Mouse (Mus musculus): ENCODE measurements around the gene Gas8. TPM values are rescaled to one million over a fixed set of nuclear protein-coding genes. Genes with fewer than 3 reads are reported as not detected.

Gene Gas8
- polyA plus RNA-seq, 1 experiment from 2014 or later = 30.6 TPM

- Histone ChIP-seq H3K27me3 (ENCODE audit: insufficient read depth, low read length) (no peaks in the 10 kb centered on the region), H3K27ac (ENCODE audit: low read depth) (no peak overlapping the region), H3K4me1 (ENCODE audit: insufficient read depth) (peaks cover 7% of the 10 kb centered on the region; the same call in 1 of the 2 replicates), H3K9ac (no peak overlapping the region), H3K4me3 (ENCODE audit: low read depth, low read length) (no peak overlapping the region), H3K4me2 (no peak overlapping the region), H3K9me3 (ENCODE audit: low read depth, low read length) (no peaks in the 10 kb centered on the region), H3K36me3 (ENCODE audit: insufficient read depth) (peaks cover 70% of the 10 kb centered on the region)
- DNase-seq (peak; percentile 9), ATAC-seq (ENCODE audit: insufficient read depth) (no peak)
- WGBS = 83% methylated on average over 7 of the region's 7 CpGs
- TF ChIP-seq CTCF (IDR thresholded peaks at IDR 0.05; ENCODE audit: low read depth) = no peak
Observed at GRCm38 (mm10) chr8:123482627-123483026, 36.0 kb upstream of the Gas8 start.

- WGBS = 89% methylated on average over 15 of the region's 15 CpGs
Observed at GRCm38 (mm10) chr8:123491280-123492075, 27.2 kb upstream of the Gas8 start.

GRCm38 (mm10) chr8:123492898-123493297 is 25.7 kb upstream of the Gas8 start:
- Histone ChIP-seq H3K4me2 (no peak overlapping the region), H3K27ac (ENCODE audit: low read depth) (no peak overlapping the region)
- WGBS = 95% methylated on average over 9 of the region's 9 CpGs

More at GRCm38 (mm10) chr8:123491280-123492075, 27.2 kb upstream of the Gas8 start:
- no peaks in the 10 kb centered on the region for H3K4me1 ChIP-seq (ENCODE audit: insufficient read depth)
- H3K27me3 ChIP-seq (ENCODE audit: insufficient read depth, low read length) = no peaks in the 10 kb centered on the region
- no peak overlapping the region for H3K27ac ChIP-seq (ENCODE audit: low read depth)
- H3K9ac ChIP-seq = no peak overlapping the region
- no peaks in the 10 kb centered on the region for H3K9me3 ChIP-seq (ENCODE audit: low read depth, low read length)
- no peak overlapping the region for H3K4me3 ChIP-seq (ENCODE audit: low read depth, low read length)
- no peak for TF ChIP-seq CTCF (IDR thresholded peaks at IDR 0.05; ENCODE audit: low read depth)
- DNase-seq = no peak
- H3K4me2 ChIP-seq = no peak overlapping the region
- ATAC-seq (ENCODE audit: insufficient read depth) = no peak
- H3K36me3 ChIP-seq (ENCODE audit: insufficient read depth) = peaks cover 95% of the 10 kb centered on the region

GRCm38 (mm10) chr8:123497699-123498098 is 20.9 kb upstream of the Gas8 start:
- ATAC-seq (ENCODE audit: insufficient read depth) (no peak), DNase-seq (no peak)
- no peaks in the 10 kb centered on the region for H3K4me1 ChIP-seq (ENCODE audit: insufficient read depth)
- H3K27me3 ChIP-seq (ENCODE audit: insufficient read depth, low read length) = no peaks in the 10 kb centered on the region
- TF ChIP-seq CTCF (IDR thresholded peaks at IDR 0.05; ENCODE audit: low read depth) = peak; percentile 27
- H3K9ac ChIP-seq = no peak overlapping the region
- H3K4me3 ChIP-seq (ENCODE audit: low read depth, low read length) = no peak overlapping the region
- H3K9me3 ChIP-seq (ENCODE audit: low read depth, low read length) = no peaks in the 10 kb centered on the region
- no peak overlapping the region for H3K27ac ChIP-seq (ENCODE audit: low read depth)
- peaks cover 97% of the 10 kb centered on the region for H3K36me3 ChIP-seq (ENCODE audit: insufficient read depth)
- H3K4me2 ChIP-seq = no peak overlapping the region
- WGBS = 89% methylated on average over 4 of the region's 4 CpGs

More at GRCm38 (mm10) chr8:123492898-123493297, 25.7 kb upstream of the Gas8 start:
- no peak for TF ChIP-seq CTCF (IDR thresholded peaks at IDR 0.05; ENCODE audit: low read depth)
- ATAC-seq (ENCODE audit: insufficient read depth) (no peak), DNase-seq (no peak)
- Histone ChIP-seq H3K36me3 (ENCODE audit: insufficient read depth) (peaks cover 95% of the 10 kb centered on the region), H3K9ac (no peak overlapping the region), H3K4me1 (ENCODE audit: insufficient read depth) (no peaks in the 10 kb centered on the region), H3K9me3 (ENCODE audit: low read depth, low read length) (no peaks in the 10 kb centered on the region), H3K4me3 (ENCODE audit: low read depth, low read length) (no peak overlapping the region), H3K27me3 (ENCODE audit: insufficient read depth, low read length) (no peaks in the 10 kb centered on the region)

- ATAC-seq (ENCODE audit: insufficient read depth) = no peak
- no peak for DNase-seq
- 0 out of 2 replicates have a peak, but pooled peaks cover 3% of the 10 kb centered on the region for H3K9me3 ChIP-seq (ENCODE audit: low read depth, low read length)
- no peak overlapping the region for H3K4me3 ChIP-seq (ENCODE audit: low read depth, low read length)
- no peak overlapping the region for H3K4me2 ChIP-seq
- no peak for TF ChIP-seq CTCF (IDR thresholded peaks at IDR 0.05; ENCODE audit: low read depth)
- 87% methylated on average over 11 of the region's 11 CpGs for WGBS
- no peak overlapping the region for H3K27ac ChIP-seq (ENCODE audit: low read depth)
- peaks cover 97% of the 10 kb centered on the region for H3K36me3 ChIP-seq (ENCODE audit: insufficient read depth)
- no peak overlapping the region for H3K9ac ChIP-seq
- H3K4me1 ChIP-seq (ENCODE audit: insufficient read depth) = no peaks in the 10 kb centered on the region
- H3K27me3 ChIP-seq (ENCODE audit: insufficient read depth, low read length) = no peaks in the 10 kb centered on the region
Observed at GRCm38 (mm10) chr8:123498963-123499362, 19.7 kb upstream of the Gas8 start.

- 88% methylated on average over 11 of the region's 11 CpGs for WGBS
- Histone ChIP-seq H3K9me3 (ENCODE audit: low read depth, low read length) (0 out of 2 replicates have a peak, but pooled peaks cover 3% of the 10 kb centered on the region), H3K4me3 (ENCODE audit: low read depth, low read length) (no peak overlapping the region), H3K36me3 (ENCODE audit: insufficient read depth) (peaks cover 97% of the 10 kb centered on the region), H3K9ac (no peak overlapping the region), H3K4me1 (ENCODE audit: insufficient read depth) (no peaks in the 10 kb centered on the region), H3K27me3 (ENCODE audit: insufficient read depth, low read length) (no peaks in the 10 kb centered on the region), H3K4me2 (no peak overlapping the region), H3K27ac (ENCODE audit: low read depth) (no peak overlapping the region)
- ATAC-seq (ENCODE audit: insufficient read depth) = no peak
- DNase-seq = no peak
- TF ChIP-seq CTCF (IDR thresholded peaks at IDR 0.05; ENCODE audit: low read depth) = no peak
Observed at GRCm38 (mm10) chr8:123499556-123499955, 19.1 kb upstream of the Gas8 start.

- no peak for ATAC-seq (ENCODE audit: insufficient read depth)
- 0 out of 2 replicates have a peak, but pooled peaks cover 3% of the 10 kb centered on the region for H3K9me3 ChIP-seq (ENCODE audit: low read depth, low read length)
- H3K36me3 ChIP-seq (ENCODE audit: insufficient read depth) = peaks cover 92% of the 10 kb centered on the region
- DNase-seq = no peak
- no peak overlapping the region for H3K4me3 ChIP-seq (ENCODE audit: low read depth, low read length)
- no peak for TF ChIP-seq CTCF (IDR thresholded peaks at IDR 0.05; ENCODE audit: low read depth)
- H3K27me3 ChIP-seq (ENCODE audit: insufficient read depth, low read length) = no peaks in the 10 kb centered on the region
- no peak overlapping the region for H3K4me2 ChIP-seq
- no peaks in the 10 kb centered on the region for H3K4me1 ChIP-seq (ENCODE audit: insufficient read depth)
- H3K9ac ChIP-seq = no peak overlapping the region
- WGBS = 86% methylated on average over 5 of the region's 5 CpGs
- H3K27ac ChIP-seq (ENCODE audit: low read depth) = no peak overlapping the region
Observed at GRCm38 (mm10) chr8:123502192-123502591, 16.4 kb upstream of the Gas8 start.
